Mouse (Mus musculus): Measurements from ENCODE around the gene Kdsr. TPM values are rescaled to one million over a fixed set of nuclear protein-coding genes. Genes with fewer than 3 reads are reported as not detected.

The Kdsr gene
- 1 to 10 TPM; 8.4 to 8.6 TPM for total RNA-seq (2021)

DNA sequence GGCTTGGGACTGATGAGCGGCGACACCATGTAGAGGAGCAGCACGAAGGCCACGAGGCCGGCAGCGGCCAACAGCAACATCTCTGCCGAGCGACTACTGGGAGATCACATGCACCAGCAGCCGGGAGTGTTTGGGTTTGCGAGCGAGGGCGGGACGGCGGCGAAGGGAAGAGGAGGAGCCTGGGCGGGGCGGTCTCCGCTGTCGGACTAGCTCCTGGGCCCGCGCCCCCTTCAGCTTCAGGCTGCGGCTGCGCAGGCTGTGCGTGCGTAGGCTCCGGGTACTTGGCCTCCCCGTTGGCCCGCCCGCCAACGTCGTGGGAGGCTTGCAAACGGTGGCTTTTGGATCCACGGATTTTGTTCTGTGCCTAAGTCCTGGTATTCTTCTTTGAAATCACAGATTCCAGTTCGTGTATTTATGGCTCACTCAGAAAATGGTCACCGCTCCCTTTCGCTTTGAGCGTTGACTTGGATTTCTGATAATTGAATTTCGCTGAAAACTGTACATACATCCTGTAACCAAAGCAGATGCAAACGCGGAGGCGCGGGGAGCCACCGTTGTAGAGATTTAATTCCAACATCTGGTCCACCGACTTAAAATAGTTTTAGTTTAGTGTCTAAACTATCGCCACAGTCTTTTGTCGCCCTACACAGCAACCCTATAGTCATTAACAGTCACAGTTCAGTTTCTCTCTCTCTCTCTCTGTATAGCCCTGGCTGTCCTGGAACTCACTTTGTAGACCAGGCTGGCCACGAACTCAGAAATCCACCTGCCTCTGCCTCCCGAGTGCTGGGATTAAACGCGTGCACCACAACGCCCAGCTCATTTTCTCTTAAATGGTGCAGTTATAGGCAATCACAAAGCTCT, at the start of gene Kdsr:
Kdsr (minus strand) TSS at position 156 of the 864 bp plus-strand sequence.
- DNase-seq = peak; percentile 95
- intact Hi-C loops (cut with DNase I) = loop anchor here (2.0 to 5.0 kb wide), 3 partner anchors 37 to 768 kb away; partner anchors contain the start of genes Vps4b and Zcchc2

DNA sequence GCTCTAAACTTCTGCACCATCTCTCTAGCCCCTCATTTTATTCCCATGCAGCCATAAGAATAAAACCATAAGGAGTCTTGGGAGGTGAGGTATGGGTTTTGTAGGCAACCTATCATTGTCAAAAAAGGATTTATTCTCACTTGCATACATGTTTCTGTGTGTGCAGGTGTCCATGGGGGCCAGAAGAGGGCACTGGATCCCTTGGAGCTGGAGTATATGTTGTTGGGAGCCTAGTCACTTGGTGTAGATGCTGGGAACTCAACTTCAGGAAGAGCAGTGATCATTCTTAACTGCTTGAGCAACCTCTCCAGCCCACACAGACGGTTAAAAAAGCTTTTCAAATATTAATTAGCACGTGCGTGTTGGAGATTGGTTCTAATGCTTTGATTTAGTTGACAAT, 40.4 kb upstream of the Kdsr start:
- DNase-seq = no peak
- intact Hi-C loops (cut with DNase I) = no loop called here

DNA sequence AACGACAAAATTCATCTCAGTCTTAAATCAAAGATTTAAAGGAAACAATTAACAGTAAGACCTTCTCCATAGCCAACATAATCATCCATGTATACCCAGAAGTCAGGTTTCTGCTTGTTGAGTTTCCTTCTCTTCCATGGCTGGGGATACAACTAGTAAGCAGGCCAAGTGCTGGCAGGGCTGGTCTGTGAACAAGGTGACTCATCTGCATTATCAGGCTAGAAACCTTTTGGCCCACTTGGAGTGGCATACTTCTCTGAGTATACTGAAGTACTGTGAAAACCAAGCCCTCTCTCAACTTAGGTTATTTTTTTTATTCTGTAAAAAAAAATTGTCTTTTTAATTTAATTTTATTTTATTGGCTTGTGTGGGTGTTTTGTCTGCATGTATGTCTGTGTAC, 39.9 kb upstream of the Kdsr start:
- no peak for DNase-seq
- intact Hi-C loops (cut with DNase I) = no loop called here

DNA sequence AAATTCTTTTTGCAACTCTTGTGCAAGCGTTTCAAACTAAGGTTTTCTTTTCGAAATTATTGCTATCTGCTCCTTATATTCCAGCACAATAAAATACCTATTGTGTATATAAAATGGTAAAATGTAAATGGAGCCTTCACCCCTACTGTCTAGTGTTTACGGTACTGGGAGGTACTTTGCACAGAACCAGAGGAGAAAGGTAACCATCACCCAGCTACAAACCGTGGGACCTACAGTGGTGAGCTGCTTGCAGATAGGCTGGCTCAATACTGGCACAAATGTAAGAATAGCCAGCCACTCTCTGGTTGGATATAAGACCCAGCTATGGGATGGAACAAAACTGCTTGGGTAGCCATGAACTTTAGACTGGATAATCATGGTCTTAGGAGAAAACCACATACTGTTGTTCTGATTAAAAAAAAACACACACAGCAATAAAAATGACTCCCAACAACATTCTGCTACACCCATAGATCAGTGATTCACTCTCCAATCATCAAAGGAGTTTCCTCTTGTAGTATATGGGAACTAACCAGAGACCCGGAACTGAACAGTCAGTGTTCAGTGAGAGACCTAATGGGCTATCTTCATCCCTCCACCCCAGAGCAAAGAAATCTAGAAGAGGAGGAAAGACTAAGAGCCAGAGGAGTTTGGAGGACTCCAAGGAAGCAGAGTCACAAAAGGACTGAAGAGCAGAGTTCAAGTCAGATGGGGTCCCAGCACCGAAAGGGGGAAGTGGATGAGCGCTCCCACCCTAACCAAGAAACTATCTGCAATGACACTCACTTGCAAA, 37.7 kb upstream of the Kdsr start:
- intact Hi-C loops (cut with DNase I) = loop anchor here (2.0 kb wide), 1 partner anchor 38 kb away; the partner anchor contains the start of gene Kdsr
- no peak for DNase-seq

DNA sequence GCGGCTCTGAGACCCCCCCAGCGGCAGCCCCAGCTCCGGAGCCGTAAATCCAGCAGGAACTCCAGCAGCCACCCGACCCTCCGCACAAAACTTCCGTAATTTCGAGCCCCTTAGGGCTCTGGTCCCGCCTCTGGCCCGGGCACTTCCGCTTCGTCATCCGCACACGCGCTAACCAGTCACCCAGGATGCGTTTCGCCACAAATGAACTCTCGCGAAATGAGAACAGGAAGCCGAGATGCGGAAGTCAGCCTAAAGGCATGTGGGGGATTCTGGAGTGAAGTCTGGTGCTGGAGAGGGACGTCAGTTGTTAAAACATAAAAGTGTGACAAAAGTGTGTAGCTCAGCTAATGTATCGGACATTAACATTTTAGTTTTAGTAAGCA, 37.0 kb upstream of the Kdsr start, which contains the start of gene Vps4b:
Vps4b (minus strand) TSS at position 187 of the 383 bp plus-strand sequence.
- intact Hi-C loops (cut with DNase I) = loop anchor here (2.0 kb wide), 1 partner anchor 38 kb away; the partner anchor contains the start of gene Kdsr
- peak; percentile 91 for DNase-seq

DNA sequence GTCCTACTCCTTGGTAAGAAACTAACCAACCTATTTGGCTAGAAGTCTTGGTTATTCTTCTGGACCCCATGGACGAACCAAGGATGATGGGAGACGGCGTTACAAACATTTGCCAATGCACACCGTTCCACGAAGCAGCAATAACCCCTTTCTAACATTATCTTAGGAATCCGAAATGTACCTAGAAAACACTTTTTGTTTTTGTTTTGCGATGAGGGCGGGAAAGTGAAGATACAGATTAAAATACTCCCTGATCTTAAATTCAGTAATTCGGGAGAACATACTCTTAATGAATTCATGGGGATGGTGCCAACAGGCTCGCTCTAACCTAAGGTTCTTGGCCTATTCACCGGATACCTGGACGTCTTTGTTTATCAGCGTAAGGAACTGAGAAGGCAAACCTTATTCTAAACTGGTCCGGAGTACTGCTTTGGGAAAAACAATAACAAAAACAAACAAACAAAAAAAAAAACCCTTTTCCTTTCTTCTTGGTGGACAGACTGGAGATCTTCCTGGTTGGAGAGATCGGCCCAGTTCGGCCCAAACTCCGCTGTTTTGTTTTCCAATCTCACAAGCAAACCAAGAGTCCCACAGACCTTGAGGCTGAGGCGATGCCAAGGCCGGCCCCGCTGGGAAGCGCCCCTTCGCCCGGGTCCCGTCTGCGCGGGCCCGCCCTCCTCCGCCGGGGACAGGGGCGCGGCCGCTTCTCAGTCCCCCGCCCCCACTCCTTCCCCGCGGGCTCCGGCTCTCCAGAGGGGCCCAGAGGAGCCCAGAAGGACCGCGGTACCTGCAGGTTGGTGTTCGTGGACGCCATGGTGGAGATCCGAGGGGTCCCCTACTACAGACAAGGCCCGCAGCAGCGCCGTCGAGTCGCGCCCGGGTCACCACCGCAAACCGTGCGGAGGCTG, 36.4 kb upstream of the Kdsr start:
- no peak for DNase-seq
- intact Hi-C loops (cut with DNase I) = loop anchor here (2.0 kb wide), 1 partner anchor 37 kb away; the partner anchor contains the start of gene Kdsr

DNA sequence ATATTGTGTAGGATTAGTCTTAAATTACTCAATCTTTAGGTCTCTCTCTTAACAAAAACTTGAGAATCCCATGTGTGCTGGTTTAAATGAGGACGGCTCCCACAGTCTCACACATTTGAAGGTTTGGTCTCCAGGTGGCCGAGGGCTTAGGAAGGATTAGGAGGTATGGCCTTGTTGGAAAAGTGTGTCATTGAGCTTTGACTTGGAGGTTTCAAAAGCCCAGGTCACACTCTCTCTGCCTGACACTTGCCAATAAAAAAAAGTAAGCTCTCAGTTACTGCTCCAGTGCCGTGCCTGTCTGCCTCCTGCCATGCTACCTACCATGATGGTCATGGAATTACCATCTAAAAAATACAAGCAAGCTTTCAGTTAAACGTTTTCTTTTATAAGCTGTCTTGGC, 15.4 kb upstream of the Kdsr start:
- intact Hi-C loops (cut with DNase I) = no loop called here
- DNase-seq = no peak

DNA sequence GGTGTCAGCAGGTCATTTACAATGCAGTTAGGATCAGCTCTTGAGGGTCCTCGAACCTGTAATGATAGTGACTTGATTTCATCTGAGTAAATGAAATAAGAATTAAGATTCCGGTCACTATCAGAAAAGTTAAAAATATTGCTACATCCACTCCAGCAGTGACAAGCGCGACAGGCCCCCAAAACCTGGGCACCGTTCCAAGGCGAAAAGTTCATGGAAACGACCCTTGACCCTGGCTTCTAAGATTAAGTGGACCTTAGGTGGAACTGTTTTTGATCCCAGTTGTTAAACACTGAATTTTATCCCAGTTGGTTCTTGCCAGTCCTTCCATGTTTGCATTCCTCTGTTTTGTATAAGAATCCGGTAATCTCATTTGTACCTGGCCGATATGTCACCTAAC, 14.6 kb upstream of the Kdsr start:
- intact Hi-C loops (cut with DNase I) = no loop called here
- no peak for DNase-seq

DNA sequence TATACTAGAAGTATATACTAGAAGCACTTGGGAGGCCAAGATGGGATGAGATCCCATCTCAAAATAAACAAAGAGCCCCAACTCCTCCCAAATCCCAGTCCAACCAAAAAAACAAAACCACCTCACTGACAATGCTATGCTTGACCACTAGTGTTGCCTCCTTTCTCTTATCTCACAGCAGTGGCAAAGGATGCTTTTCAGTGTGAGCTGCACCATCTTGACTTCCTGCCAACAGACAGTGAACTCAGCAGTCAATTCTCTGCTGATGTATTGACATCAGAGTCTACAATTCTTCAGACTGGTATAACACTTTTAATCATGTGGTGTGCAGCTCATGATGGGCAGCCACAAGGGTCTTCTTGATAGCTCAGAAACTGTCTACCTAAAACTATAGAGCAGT, 9.2 kb upstream of the Kdsr start:
- no peak for DNase-seq
- intact Hi-C loops (cut with DNase I) = no loop called here

DNA sequence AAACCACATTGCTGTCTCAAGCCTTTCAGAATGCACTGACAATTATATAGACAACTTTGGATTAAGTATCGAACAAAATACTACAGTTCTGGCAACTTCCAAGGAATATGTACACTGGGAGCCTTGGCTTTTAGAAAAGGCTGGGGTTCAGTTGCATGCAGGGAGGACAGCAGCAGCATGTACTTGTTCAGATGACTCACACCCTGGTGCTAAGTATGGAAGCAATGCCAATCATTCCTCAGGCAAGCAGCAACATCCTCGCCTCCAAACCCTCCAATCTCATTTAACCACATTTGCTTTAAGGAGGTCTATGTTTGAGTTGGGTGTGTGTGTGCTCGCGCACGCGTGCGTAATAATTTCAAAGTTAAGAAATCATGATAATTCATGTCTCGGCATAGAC, 6.2 kb upstream of the Kdsr start:
- intact Hi-C loops (cut with DNase I) = no loop called here
- no peak for DNase-seq

DNA sequence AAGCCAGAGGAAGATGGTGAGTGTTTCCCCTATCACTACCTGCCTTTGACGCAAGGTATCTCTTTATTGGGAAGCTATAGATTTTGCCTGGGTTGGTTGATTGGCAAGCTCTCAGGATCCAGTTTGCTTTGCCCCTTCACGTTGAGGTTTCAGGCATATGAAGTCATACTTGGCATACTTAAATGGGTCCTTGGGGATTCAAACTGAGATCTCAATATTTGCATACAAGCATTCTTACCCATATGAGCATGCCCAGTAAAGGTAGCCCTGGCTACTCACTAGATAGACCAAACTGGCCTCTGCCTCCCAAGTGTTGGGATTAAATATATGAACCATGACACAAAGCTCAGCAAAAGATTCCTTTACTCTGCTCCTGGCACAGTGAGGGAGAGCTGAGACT, 5.3 kb upstream of the Kdsr start:
- DNase-seq = no peak
- intact Hi-C loops (cut with DNase I) = no loop called here

DNA sequence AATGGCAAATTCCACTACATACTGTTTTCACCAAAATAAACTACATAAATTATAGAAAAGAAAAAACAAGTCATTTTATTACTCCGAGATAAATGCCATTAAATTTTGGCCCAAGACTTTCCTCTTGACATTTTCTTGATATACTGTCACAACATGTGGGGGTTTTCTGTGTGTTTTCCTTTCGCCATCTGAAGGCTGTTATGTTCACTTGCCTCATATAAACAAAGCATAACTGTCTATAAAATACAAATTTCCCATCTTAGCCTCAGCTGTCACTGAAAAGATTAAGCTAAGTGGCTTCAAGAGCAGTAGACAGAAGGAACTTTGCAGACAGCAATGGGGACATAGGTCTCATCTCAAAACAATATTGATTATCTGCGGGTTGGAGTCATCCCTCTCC, 4.8 kb upstream of the Kdsr start:
- intact Hi-C loops (cut with DNase I) = no loop called here
- no peak for DNase-seq

DNA sequence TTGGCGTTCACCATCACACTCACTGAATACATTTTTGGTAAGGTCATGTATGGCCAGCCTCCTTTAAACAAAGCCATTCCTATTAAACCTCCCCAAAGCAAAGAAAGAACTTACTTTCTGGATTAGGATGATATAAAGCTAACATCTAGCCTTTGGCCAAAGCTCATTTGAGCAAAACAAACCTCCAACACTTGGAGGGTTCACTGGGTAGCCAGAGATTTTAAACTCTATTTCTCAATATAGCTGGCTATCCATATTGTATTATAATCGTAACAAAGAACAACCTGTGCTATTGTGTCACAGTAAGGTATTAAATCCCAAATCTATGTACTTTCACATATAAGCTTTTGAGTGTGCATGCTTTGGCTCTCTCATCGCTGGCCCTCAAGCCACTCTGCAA, 1.2 kb upstream of the Kdsr start:
- intact Hi-C loops (cut with DNase I) = no loop called here

DNA sequence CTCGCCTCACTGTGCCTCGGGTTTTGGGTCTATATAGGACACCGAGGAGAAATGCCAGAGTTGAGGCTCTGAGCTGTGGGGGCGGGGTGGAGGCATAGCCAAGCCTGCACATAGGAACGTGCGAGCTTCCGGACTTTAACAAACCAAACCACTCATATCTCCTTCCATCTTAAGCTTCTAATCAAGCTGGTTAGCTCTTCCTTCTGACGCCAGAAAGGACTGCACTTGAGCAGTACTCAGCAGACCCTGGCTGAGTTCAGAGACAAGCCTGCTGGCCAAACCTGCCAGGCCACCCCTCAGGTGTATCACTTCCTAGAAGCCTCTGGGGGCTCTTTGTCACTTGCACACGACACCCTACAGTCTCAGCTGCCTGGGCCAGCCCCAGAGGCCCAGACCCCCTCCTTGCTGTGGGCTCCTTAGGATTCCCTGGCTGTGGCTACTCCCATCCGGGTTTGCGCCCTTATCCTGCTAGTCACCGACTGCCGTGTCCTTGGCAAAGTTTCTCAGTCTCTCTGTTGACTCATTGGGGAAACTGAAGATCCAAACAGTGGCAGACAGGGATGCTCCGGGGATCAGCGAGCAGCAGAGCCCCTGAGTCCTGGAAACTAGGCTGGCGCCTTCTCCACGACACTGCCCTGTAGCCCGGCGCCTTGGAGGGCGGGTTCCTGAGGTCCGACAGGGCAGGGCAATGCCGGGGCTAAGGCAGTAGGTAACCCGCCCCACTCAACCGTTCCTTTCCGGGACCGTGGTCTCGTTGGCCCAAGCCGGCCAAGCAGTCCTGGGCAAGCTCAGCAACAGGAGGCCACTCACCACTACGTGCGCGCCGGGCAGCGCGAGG, 574 bp downstream of the Kdsr start:
- DNase-seq = peak; percentile 6 to 19
- intact Hi-C loops (cut with DNase I) = loop anchor here (2.0 to 5.0 kb wide), 3 partner anchors 38 to 767 kb away; partner anchors contain the start of genes Vps4b and Zcchc2

More for the DNA sequence above, 1.2 kb upstream of the Kdsr start:
- no peak for DNase-seq

DNA sequence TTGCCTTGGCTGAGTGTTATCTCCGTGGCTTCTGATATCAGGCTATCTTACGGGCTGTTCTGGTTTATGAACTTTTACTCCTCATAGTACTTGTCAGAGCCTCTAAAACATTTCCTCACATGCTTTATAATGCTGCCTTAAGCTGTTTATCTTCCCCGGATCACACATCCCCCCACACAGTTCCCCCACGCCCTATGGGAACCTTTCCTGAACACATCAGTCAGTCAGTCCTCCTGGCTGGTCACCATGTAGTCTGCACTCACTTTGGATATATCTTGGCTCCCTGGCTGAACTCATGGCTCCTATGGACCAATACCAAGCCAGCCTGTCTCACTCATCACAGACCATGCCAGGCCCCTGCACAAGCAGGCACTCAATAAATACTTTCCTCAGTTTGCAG, 2.9 kb downstream of the Kdsr start:
- intact Hi-C loops (cut with DNase I) = loop anchor here (5.0 kb wide), 1 partner anchor 764 kb away; the partner anchor contains the start of gene Zcchc2
- no peak for DNase-seq

DNA sequence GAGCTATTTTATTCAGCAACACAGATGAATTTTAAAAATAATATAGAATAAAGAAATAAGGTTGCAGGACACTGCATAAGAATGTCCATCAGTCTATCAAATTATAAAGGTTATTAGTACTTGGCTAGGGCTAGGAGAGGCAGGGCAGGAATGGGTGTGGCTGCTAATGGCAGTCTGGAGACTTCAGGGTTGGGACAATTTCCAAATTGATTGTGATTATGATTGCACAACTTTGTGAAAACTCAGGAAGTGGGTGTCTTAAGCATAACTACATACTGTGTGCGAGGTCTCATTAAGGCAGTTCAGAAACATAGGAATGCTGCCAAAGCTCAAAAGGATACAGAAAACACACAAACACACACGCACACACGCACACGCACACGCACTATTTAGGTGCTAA, 7.5 kb downstream of the Kdsr start:
- DNase-seq = no peak
- intact Hi-C loops (cut with DNase I) = no loop called here

DNA sequence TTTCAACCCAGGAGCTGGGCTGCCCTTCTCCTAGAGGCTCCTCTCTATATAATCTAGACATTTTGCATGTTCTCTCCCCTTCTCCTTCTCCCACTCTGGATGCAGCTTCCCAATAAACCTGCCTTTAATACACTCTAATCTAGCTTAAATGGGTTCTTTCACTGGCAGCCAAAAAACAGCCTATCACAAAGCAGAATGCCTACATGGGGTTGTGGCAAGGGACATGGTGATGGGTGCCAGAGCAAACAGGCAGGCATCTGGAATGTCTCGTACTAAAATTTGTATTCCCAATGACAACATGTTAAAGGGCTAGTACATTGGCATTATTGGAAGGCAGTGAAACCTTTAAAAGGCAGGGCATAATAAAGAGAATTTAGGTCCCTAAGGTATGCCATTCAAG, 8.9 kb downstream of the Kdsr start:
- DNase-seq = no peak
- intact Hi-C loops (cut with DNase I) = no loop called here

DNA sequence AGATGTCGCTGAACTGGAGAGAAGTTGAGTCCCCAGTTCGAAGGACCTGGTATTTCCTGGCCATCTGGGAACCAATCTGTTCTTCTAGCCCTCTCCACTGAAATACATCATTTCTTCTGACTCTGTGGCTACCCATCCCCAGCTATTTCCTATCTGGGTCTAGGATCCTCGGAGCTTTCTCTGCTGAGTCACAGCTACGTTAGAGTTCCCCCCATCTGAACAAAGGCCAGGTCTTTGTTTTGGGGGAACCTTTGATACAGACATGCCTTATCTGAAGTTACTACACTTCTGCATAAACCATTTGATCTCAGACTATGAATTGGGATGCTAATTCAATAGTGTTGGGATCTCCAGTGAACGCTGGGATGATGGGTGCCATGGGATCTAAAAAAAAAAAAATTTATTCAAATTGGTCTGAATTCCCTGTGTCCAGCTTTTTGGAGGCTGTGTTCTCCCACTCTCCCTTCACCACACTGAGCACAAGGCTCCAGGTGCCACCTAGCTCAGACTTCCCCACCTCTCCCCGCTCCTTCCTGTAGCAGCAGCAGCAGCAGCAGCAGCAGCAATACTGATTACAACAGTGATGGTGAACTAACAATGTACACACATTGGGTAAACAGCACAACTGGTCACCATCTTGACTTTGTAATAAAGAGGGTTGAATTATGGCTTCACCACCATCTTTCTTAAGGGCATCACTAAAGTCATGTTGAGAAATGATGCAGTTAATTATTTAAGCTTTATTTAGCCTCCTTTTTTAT, 10.8 kb downstream of the Kdsr start:
- intact Hi-C loops (cut with DNase I) = loop anchor here (10.0 kb wide), 1 partner anchor 136 kb away; no protein-coding TSS in a partner anchor
- DNase-seq = no peak

Measured in heart, postnatal 36 days (tissue).